Mouse (Mus musculus): ENCODE measurements at regions not wholly inside any gene's neighbourhood (a gene's known extent, or its start where the extent isn't known, plus 50 kb on each side); places are given as distances from the start of the nearest gene placed in this dataset.

- DNase-seq (ENCODE audit: low spot score), result no peak
Measured at GRCm38 (mm10) chr11:44046083-44046482, 145.1 kb upstream of the Adra1b start.

GRCm38 (mm10) chr11:44049253-44049976 is 148.4 kb upstream of the Adra1b start:
- DNase-seq (ENCODE audit: low spot score), result no peak

GRCm38 (mm10) chr11:44052481-44052880 is 151.5 kb upstream of the Adra1b start:
- no peak for DNase-seq (ENCODE audit: low spot score)

GRCm38 (mm10) chr11:44062446-44062845 is 161.4 kb upstream of the Adra1b start:
- no peak for DNase-seq (ENCODE audit: low spot score)

GRCm38 (mm10) chr11:44066176-44066575 is 165.2 kb upstream of the Adra1b start:
- DNase-seq (ENCODE audit: low spot score), result no peak

GRCm38 (mm10) chr11:44083716-44084115 is 182.7 kb upstream of the Adra1b start:
- no peak for DNase-seq (ENCODE audit: low spot score)

GRCm38 (mm10) chr11:44086951-44087350 is 185.9 kb upstream of the Adra1b start:
- no peak for DNase-seq (ENCODE audit: low spot score)

GRCm38 (mm10) chr11:44089514-44089913 is 188.5 kb upstream of the Adra1b start:
- DNase-seq (ENCODE audit: low spot score), result no peak

- DNase-seq (ENCODE audit: low spot score), result no peak
Measured at GRCm38 (mm10) chr11:44095280-44095679, 194.3 kb upstream of the Adra1b start.

GRCm38 (mm10) chr11:44103188-44103840 is 202.3 kb upstream of the Adra1b start:
- no peak for DNase-seq (ENCODE audit: low spot score)

GRCm38 (mm10) chr11:44103841-44104191 is 202.8 kb upstream of the Adra1b start:
- DNase-seq (ENCODE audit: low spot score), result no peak

GRCm38 (mm10) chr11:44106231-44106630 is 205.2 kb upstream of the Adra1b start:
- no peak for DNase-seq (ENCODE audit: low spot score)

- DNase-seq (ENCODE audit: low spot score), result no peak
Measured at GRCm38 (mm10) chr11:44111525-44111924, 210.5 kb upstream of the Adra1b start.

- DNase-seq (ENCODE audit: low spot score), result no peak
Measured at GRCm38 (mm10) chr11:44127088-44127487, 226.1 kb upstream of the Adra1b start.

- no peak for DNase-seq (ENCODE audit: low spot score)
Measured at GRCm38 (mm10) chr11:44128481-44128880, 227.5 kb upstream of the Adra1b start.

- no peak for DNase-seq (ENCODE audit: low spot score)
Measured at GRCm38 (mm10) chr11:44133244-44133643, 232.2 kb upstream of the Adra1b start.

GRCm38 (mm10) chr11:44136024-44136423 is 235.0 kb upstream of the Adra1b start:
- DNase-seq (ENCODE audit: low spot score), result no peak

- no peak for DNase-seq (ENCODE audit: low spot score)
Measured at GRCm38 (mm10) chr11:44142996-44143395, 242.0 kb upstream of the Adra1b start.

GRCm38 (mm10) chr11:44144477-44144876 is 243.5 kb upstream of the Adra1b start:
- no peak for DNase-seq (ENCODE audit: low spot score)

- no peak for DNase-seq (ENCODE audit: low spot score)
Measured at GRCm38 (mm10) chr11:44146419-44146818, 245.4 kb upstream of the Adra1b start.

- DNase-seq (ENCODE audit: low spot score), result no peak
Measured at GRCm38 (mm10) chr11:44153576-44153975, 246.3 kb upstream of the Il12b start.

GRCm38 (mm10) chr11:44155591-44155990 is 244.3 kb upstream of the Il12b start:
- no peak for DNase-seq (ENCODE audit: low spot score)

GRCm38 (mm10) chr11:44156081-44156480 is 243.8 kb upstream of the Il12b start:
- DNase-seq (ENCODE audit: low spot score), result peak; percentile 3

Data from yolk sac, embryonic 10.5 days (tissue).